Mouse (Mus musculus) thymus, adult 2 months (tissue): ENCODE results near the gene Kcnj12.

ENCODE experiments used
- CTCF ChIP-seq: fragments of 200-500 bp; IDR thresholded peaks from 2 replicates; pipeline ENCODE4 v1.5.1; 2012; ENCODE audit warnings: mild to moderate bottlenecking, control low read depth, low read length, moderate library complexity, borderline replicate concordance; ENCODE audit not compliant: control insufficient read depth, poor library complexity, insufficient read depth; ENCODE audit errors: extremely low read depth
- POLR2A ChIP-seq: fragments of 200-500 bp; IDR thresholded peaks from 2 replicates; pipeline ENCODE4 v1.6.1; 2012; ENCODE audit warnings: mild to moderate bottlenecking, low read length, control low read depth, moderate library complexity; ENCODE audit not compliant: control insufficient read depth, poor library complexity, insufficient read depth; ENCODE audit errors: extremely low read depth

DNA sequence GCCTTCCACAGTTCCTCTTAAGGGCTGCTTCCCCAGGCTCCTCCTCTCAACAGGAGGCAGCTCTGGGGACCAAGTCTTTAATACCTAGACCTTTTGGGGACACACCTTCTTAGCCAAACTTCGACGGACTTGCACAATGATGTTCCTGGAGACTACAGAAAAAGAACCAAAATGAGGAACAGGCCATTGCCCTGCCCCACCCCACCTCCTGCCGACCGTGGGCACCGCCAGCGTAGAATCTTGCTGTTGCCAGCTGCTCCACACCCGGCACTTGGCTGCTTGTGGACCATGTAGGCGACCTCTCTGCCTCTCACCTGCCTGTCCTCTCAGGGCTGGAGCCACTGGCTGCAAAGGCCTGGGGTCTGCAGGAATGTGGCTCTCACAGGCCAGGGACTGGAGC, 93.9 kb downstream of the Kcnj12 start:
- TF ChIP-seq CTCF (no peak), POLR2A (no peak)
